Mouse (Mus musculus) midbrain, embryonic 11.5 days (tissue): ENCODE results near the gene Bahcc1. TPM values are rescaled to one million over a fixed set of nuclear protein-coding genes. Genes with fewer than 3 reads are reported as not detected.

Experiments used
- ATAC-seq: fragments of 200-750 bp; cut with Nextera tagmentation; 2 replicates; pipeline ENCODE4 v1.8.0; 2017; ENCODE audit warnings: moderate TSS enrichment, moderate library complexity; ENCODE audit not compliant: low FRiP score
- DNase-seq: peaks from one replicate; pipeline ENCODE4 v3.0.0; 2015; ENCODE audit warnings: low spot score; ENCODE audit errors: missing footprints
- H3K27ac ChIP-seq: fragments of 300-500 bp; sonication (generic); 2 replicates; pipeline ENCODE4 v1.5.1; 2014; ENCODE audit warnings: low read depth, low read length
- H3K27me3 ChIP-seq: fragments of 300-500 bp; sonication (generic); 2 replicates; pipeline ENCODE4 v1.6.1; 2014; ENCODE audit warnings: mild to moderate bottlenecking, low read length, moderate library complexity, mixed read lengths; ENCODE audit not compliant: control insufficient read depth, insufficient read depth
- H3K36me3 ChIP-seq: fragments of 300-500 bp; sonication (generic); 2 replicates; pipeline ENCODE4 v1.6.1; 2014; ENCODE audit warnings: mild to moderate bottlenecking, low read length, moderate library complexity, mixed read lengths; ENCODE audit not compliant: control insufficient read depth, insufficient read depth
- H3K4me1 ChIP-seq: fragments of 300-500 bp; sonication (generic); 2 replicates; pipeline ENCODE4 v1.6.1; 2014; ENCODE audit warnings: low read length; ENCODE audit not compliant: control insufficient read depth, insufficient read depth
- H3K4me2 ChIP-seq: fragments of 300-500 bp; sonication (generic); 2 replicates; pipeline ENCODE4 v1.6.1; 2014; ENCODE audit warnings: mild to moderate bottlenecking, moderate library complexity
- H3K4me3 ChIP-seq: fragments of 300-500 bp; sonication (generic); 2 replicates; pipeline ENCODE4 v1.5.1; 2014; ENCODE audit warnings: low read depth, low read length
- H3K9ac ChIP-seq: fragments of 300-500 bp; sonication (generic); 2 replicates; pipeline ENCODE4 v1.6.1; 2014; ENCODE audit warnings: low read length
- H3K9me3 ChIP-seq: fragments of 300-500 bp; sonication (generic); 2 replicates; pipeline ENCODE4 v1.6.1; 2016; ENCODE audit warnings: low read length; ENCODE audit not compliant: control insufficient read depth
- WGBS: fragments of 180-500 bp; shearing (Covaris S2); extraction: QIAGEN DNeasy Blood & Tissue Kit; methylation state at CpG from one replicate; pipeline ENCODE4 v1.1.7; 2014; 5-methylcytosine and 5-hydroxymethylcytosine counted together
- polyA plus RNA-seq: library from polyadenylated mRNA; unstranded; fragments of >200 nt; fragmentation: Nextera tagmentation; extraction: Ambion mirVana; gene quantifications from 2 replicates; pipeline ENCODE4 v1.2.1, GENCODE M21; 2014

Gene Bahcc1
- polyA plus RNA-seq, 1 experiment from 2014 or later = 20.6 TPM

GRCm38 (mm10) chr11:120234776-120235181, 2.0 kb downstream of the Bahcc1 start:
- H3K27ac ChIP-seq = peak overlapping the region; percentile 97
- H3K4me2 ChIP-seq = peak overlapping the region; percentile 79
- no peaks in the 10 kb centered on the region for H3K9me3 ChIP-seq
- H3K4me1 ChIP-seq = peaks cover 18% of the 10 kb centered on the region
- H3K9ac ChIP-seq = peak overlapping the region; percentile 100
- 0% methylated on average over 38 of the region's 39 CpGs for WGBS
- H3K27me3 ChIP-seq = no peaks in the 10 kb centered on the region
- ATAC-seq (peak; percentile 1; the same call in 1 of the 2 replicates), DNase-seq (no peak)
- H3K36me3 ChIP-seq = no peaks in the 10 kb centered on the region
- peak overlapping the region; percentile 97 for H3K4me3 ChIP-seq

- peak overlapping the region; percentile 97 for H3K27ac ChIP-seq
- no peaks in the 10 kb centered on the region for H3K27me3 ChIP-seq
- peaks cover 18% of the 10 kb centered on the region for H3K4me1 ChIP-seq
- WGBS = under 1% methylated on average over 40 of the region's 40 CpGs
- ATAC-seq (no peak), DNase-seq (peak; percentile 98)
- H3K36me3 ChIP-seq = no peaks in the 10 kb centered on the region
- H3K9me3 ChIP-seq = no peaks in the 10 kb centered on the region
- H3K4me3 ChIP-seq = peak overlapping the region; percentile 97
- H3K4me2 ChIP-seq = peak overlapping the region; percentile 79
- peak overlapping the region; percentile 100 for H3K9ac ChIP-seq
These were observed 2.8 kb downstream of the Bahcc1 start for GRCm38 (mm10) chr11:120235385-120236113.

- Histone ChIP-seq H3K4me3 (peak overlapping the region; percentile 97), H3K9me3 (no peaks in the 10 kb centered on the region), H3K36me3 (no peaks in the 10 kb centered on the region), H3K4me1 (peaks cover 22% of the 10 kb centered on the region), H3K9ac (peak overlapping the region; percentile 100), H3K4me2 (peak overlapping the region; percentile 79), H3K27ac (peak overlapping the region; percentile 97), H3K27me3 (no peaks in the 10 kb centered on the region)
- 0% methylated on average over 12 of the region's 13 CpGs for WGBS
- DNase-seq = no peak
- ATAC-seq = no peak
These were observed 3.3 kb downstream of the Bahcc1 start for GRCm38 (mm10) chr11:120236114-120236437.

- H3K9me3 ChIP-seq = no peaks in the 10 kb centered on the region
- H3K27me3 ChIP-seq = no peaks in the 10 kb centered on the region
- peak overlapping the region; percentile 97 for H3K4me3 ChIP-seq
- H3K4me2 ChIP-seq = peak overlapping the region; percentile 79
- peak overlapping the region; percentile 100 for H3K9ac ChIP-seq
- ATAC-seq (no peak), DNase-seq (peak; percentile 98)
- H3K27ac ChIP-seq = peak overlapping the region; percentile 97
- WGBS = under 1% methylated on average over 84 of the region's 96 CpGs
- H3K4me1 ChIP-seq = peaks cover 27% of the 10 kb centered on the region
- no peaks in the 10 kb centered on the region for H3K36me3 ChIP-seq
These were observed 3.9 kb downstream of the Bahcc1 start for GRCm38 (mm10) chr11:120236438-120237165.

DNA sequence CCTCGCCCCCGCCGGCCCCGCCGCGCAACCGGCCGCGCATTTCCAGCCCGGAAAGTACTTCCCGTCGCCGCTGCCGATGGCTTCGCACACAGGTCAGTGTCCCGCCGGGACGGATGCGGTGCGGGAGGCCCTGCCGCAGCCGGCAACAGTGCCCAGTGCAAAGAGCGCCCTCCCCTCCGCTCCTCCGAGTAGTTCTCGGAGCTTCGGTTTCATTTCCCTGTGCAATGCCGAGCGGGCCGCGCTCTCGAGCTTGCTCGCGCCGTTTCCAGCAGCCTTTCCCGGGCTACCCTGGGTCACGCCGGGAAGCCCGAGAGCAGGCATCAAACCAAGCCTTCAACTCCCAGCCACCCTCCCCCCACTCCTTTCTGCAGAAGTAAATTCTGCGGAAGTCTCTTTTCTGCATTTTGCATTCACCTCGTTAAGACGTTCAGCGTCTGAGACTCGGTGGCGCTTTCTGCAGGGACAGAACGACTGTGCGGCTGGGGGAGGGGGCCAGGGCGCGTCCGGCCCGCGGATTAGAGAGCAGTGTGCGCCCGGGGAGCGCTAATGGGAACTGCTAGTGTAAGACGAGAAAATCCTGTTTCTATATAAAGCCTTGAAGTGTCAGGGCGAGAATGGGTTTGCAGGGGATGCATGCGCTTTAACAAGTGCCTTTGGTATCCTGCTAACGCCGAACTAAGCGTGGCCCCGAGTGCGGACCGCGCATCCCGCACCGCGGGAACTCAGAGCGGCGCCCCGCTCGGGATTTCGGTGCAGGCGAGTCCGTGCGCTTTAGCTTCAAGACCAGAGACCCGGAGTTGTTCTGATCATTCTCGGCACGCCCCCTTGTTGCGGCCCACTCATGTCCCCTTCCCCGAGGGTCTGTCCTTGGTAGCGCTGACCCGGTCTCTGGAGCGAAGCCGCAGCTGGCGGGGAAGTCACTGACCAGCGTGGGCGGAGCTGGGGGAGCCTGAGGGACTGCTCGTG, 4.7 kb downstream of the Bahcc1 start:
- under 1% methylated on average over 83 of the region's 89 CpGs for WGBS
- peak; percentile 98 for DNase-seq
- peak overlapping the region; percentile 97 for H3K27ac ChIP-seq
- ATAC-seq = no peak
- H3K36me3 ChIP-seq = no peaks in the 10 kb centered on the region
- peaks cover 32% of the 10 kb centered on the region for H3K4me1 ChIP-seq
- H3K27me3 ChIP-seq = no peaks in the 10 kb centered on the region
- peak overlapping the region; percentile 100 for H3K9ac ChIP-seq
- peak overlapping the region; percentile 97 for H3K4me3 ChIP-seq
- H3K4me2 ChIP-seq = peak overlapping the region; percentile 79
- no peaks in the 10 kb centered on the region for H3K9me3 ChIP-seq

DNA sequence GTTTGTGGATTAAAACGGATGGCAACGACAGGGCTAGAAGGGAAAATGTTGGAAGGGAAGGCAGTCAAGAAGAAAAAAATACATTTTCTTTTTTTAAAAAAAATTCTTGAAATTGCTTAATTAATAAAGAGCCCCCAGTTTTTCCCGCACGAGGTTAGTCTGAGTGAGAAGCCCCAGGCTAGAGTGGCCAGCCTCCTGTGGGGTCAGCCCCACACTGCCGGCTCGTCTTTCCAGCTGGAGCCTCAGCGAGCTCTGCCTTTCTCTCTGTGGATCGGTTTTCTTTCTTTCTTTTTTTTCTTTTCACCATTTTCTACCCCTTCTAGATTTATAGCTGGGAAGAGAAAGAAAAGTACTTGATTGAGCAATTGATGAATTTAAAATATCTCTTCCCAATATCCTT, 5.6 kb downstream of the Bahcc1 start:
- no peak for ATAC-seq
- H3K27ac ChIP-seq = peak overlapping the region; percentile 97
- WGBS = 1% methylated on average over 8 of the region's 8 CpGs
- H3K27me3 ChIP-seq = no peaks in the 10 kb centered on the region
- H3K4me3 ChIP-seq = peak overlapping the region; percentile 97
- H3K4me1 ChIP-seq = peaks cover 41% of the 10 kb centered on the region
- H3K4me2 ChIP-seq = peak overlapping the region; percentile 79
- H3K9ac ChIP-seq = peak overlapping the region; percentile 100
- DNase-seq = peak; percentile 94
- H3K36me3 ChIP-seq = no peaks in the 10 kb centered on the region
- no peaks in the 10 kb centered on the region for H3K9me3 ChIP-seq

DNA sequence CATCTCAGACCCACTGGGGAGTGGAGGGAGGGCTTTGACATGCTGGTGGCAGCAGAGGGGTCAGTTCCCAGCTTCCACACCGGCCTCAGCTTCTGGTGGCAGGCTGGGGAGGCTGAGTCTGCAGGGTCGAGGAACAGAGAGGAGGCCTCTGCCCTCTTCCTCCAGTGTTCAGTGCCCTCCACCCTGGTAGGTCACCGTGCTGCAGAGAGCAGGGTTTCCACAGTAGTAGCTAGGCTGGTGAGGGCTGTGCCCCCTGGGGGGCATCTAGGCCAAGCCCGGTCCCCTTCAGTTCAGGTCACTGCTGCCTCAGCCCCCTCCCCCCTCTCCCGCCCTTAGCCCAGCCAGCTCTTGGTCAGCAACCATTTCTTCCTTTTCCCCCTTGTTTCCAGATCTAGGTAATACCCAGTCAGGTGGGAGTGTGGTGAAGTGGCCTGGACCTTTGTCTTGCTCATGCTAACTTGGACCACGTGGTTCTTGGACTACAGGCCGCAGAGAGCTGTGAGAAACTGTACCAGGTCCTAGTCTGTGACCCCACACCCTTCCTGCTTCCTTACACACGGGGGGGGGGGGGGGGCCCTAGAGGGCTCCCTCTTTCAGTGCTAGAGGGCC, 6.1 kb downstream of the Bahcc1 start:
- H3K27ac ChIP-seq = peak overlapping the region; percentile 97
- no peaks in the 10 kb centered on the region for H3K27me3 ChIP-seq
- peaks cover 46% of the 10 kb centered on the region for H3K4me1 ChIP-seq
- H3K9ac ChIP-seq = peak overlapping the region; percentile 100
- H3K4me3 ChIP-seq = peak overlapping the region; percentile 97
- H3K36me3 ChIP-seq = no peaks in the 10 kb centered on the region
- H3K9me3 ChIP-seq = no peaks in the 10 kb centered on the region
- ATAC-seq (peak; percentile 8; the same call in 1 of the 2 replicates), DNase-seq (peak; percentile 97)
- 0% methylated on average over 8 of the region's 8 CpGs for WGBS
- peak overlapping the region; percentile 79 for H3K4me2 ChIP-seq

DNA sequence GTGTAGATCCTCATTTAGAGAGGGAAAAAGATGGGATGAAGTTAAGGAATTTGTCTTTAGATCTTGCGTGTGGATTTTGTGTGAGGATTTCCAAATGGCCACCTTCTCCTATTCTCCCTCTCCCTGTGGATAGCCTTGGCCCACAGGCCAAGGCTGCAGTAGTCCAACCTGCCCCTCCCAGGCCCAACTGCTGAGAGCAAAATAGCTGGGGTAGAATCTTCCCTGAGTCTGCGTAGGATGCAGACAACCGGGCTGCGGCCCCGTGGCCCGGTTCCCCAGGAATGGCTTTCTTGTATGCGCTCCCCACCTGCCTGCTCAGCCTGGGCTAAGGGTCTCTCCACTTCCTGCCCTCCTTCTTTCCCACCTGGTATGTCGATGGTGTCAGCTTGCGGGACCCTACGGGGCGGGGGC, 6.8 kb downstream of the Bahcc1 start:
- no peak for ATAC-seq
- peaks cover 51% of the 10 kb centered on the region for H3K4me1 ChIP-seq

More for the DNA sequence above, 6.8 kb downstream of the Bahcc1 start:
- Histone ChIP-seq H3K4me3 (peak overlapping the region; percentile 97), H3K4me2 (peak overlapping the region; percentile 79), H3K9ac (peak overlapping the region; percentile 100), H3K27me3 (no peaks in the 10 kb centered on the region), H3K36me3 (no peaks in the 10 kb centered on the region), H3K27ac (peak overlapping the region; percentile 97), H3K9me3 (no peaks in the 10 kb centered on the region)
- 2% methylated on average over 11 of the region's 11 CpGs for WGBS
- peak; percentile 97 for DNase-seq
